Mouse (Mus musculus): ENCODE results near the gene Lrmda. TPM values are rescaled to one million over a fixed set of nuclear protein-coding genes. Genes with fewer than 3 reads are reported as not detected.

Lrmda gene
- polyA plus RNA-seq, 1 experiment from 2014 or later = 0.22 TPM

DNA sequence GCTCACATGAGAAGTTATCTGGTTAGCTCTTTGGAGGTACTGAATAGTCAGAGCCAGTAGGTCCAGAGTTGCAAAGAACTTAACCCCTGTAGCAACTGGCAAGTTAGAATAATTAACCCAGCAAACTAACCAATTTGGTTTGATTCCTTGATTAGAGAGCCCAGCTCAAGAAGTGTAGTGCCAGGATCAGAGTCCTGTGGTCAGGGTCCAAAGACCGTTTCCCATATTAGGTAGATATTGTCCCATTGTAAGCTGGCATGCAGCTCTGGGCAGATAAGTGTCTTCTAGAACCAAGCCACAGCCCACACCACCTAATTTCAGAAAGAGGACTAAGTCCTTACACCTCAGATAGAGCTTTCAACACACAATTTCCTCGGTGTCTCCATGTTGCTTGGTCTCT is 473.8 kb downstream of the Lrmda start:
- Histone ChIP-seq H3K9me3 (no peaks in the 10 kb centered on the region), H3K27me3 (peaks cover 10% of the 10 kb centered on the region; the same call in 1 of the 2 replicates), H3K9ac (no peak overlapping the region), H3K27ac (no peak overlapping the region), H3K36me3 (replicated peaks) (no peaks in the 10 kb centered on the region), H3K4me2 (no peak overlapping the region), H3K4me1 (peaks cover 9% of the 10 kb centered on the region), H3K4me3 (replicated peaks) (no peak overlapping the region)
- ATAC-seq (ENCODE audit: low FRiP score) = no peak
- WGBS = 93% methylated on average over 2 of the region's 2 CpGs

DNA sequence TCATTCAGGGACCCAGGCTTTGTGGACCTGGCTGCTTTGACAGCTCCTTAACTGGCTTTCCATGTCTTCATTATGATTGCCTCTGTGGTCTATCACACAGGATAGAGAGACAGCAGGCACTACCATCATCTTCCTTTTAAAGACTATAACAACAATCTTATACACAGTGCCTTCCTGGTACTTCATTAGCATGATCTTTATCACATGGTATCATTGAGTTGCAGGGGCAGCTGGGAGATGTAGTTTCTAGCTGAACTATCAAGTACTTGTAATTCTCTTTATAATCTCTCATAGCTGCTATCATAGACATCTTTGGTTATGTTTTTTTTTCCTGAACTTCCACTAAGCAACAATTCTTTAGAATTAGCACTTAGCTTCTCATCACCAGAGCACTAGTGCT is 474.8 kb downstream of the Lrmda start:
- H3K4me1 ChIP-seq = peaks cover 9% of the 10 kb centered on the region
- no peaks in the 10 kb centered on the region for H3K36me3 ChIP-seq (replicated peaks)
- no peak overlapping the region for H3K9ac ChIP-seq
- H3K4me2 ChIP-seq = no peak overlapping the region
- H3K9me3 ChIP-seq = no peaks in the 10 kb centered on the region
- ATAC-seq (ENCODE audit: low FRiP score) = no peak; the same call in 1 of the 2 replicates
- no peak overlapping the region for H3K27ac ChIP-seq
- peaks cover 6% of the 10 kb centered on the region; the same call in 1 of the 2 replicates for H3K27me3 ChIP-seq
- H3K4me3 ChIP-seq (replicated peaks) = no peak overlapping the region

DNA sequence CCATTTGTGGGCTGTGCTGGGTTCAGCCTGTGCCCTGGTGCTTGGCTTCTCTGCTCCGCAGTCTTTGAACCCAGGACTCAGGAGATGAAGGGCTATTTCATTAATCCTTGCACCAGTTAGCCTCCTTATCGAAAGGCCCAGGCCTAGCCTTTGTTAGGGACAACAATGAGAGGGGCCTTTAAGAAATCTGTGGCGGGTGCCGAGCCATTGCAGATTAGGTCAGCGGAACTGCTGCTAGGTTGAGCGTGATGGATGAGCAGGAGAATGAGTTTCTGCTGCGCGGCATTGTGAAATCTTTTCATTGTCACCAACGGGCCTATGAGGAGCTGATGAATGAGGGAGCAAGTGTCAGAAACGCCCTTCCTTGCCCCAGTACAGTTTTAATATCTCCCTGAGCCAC is 475.4 kb downstream of the Lrmda start:
- 0 out of 2 replicates have a peak overlapping the region, but pooled peaks have one; percentile 13 for H3K27ac ChIP-seq
- ATAC-seq (ENCODE audit: low FRiP score) = no peak
- H3K27me3 ChIP-seq = peaks cover 6% of the 10 kb centered on the region; the same call in 1 of the 2 replicates
- WGBS = 6% methylated on average over 10 of the region's 10 CpGs
- no peak overlapping the region for H3K9ac ChIP-seq
- H3K4me1 ChIP-seq = peaks cover 9% of the 10 kb centered on the region
- H3K36me3 ChIP-seq (replicated peaks) = no peaks in the 10 kb centered on the region
- H3K4me3 ChIP-seq (replicated peaks) = no peak overlapping the region
- H3K4me2 ChIP-seq = 0 out of 2 replicates have a peak overlapping the region, but pooled peaks have one; percentile 10
- H3K9me3 ChIP-seq = no peaks in the 10 kb centered on the region

DNA sequence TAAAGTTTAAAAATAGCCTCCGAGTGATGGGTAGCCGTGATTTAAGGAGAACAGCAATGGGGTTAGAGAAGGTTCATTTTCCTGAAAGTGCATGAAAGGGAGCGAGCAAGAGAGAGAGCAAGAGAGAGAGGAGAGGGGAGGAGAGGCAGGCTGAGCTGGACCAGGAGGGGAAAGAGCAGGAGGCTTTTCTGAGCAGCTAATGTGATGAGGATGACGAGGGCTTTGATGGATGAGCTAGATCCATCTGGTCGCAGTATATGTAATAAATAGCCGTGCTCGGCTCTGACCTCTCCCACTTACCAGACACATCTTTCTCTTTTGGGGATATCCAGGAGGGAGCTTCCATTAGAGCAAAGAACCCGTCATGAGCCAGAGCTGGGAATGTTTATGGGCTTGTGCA is 475.8 kb downstream of the Lrmda start:
- peaks cover 9% of the 10 kb centered on the region for H3K4me1 ChIP-seq

GRCm38 (mm10) chr14:22497636-22498131 is 478.2 kb downstream of the Lrmda start:
- no peaks in the 10 kb centered on the region for H3K36me3 ChIP-seq (replicated peaks)
- no peak for ATAC-seq (ENCODE audit: low FRiP score)
- no peak overlapping the region for H3K9ac ChIP-seq
- WGBS = 85% methylated on average over 4 of the region's 4 CpGs
- no peaks in the 10 kb centered on the region for H3K9me3 ChIP-seq
- H3K4me2 ChIP-seq = no peak overlapping the region
- H3K27ac ChIP-seq = no peak overlapping the region
- H3K27me3 ChIP-seq = peaks cover 6% of the 10 kb centered on the region; the same call in 1 of the 2 replicates
- peaks cover 9% of the 10 kb centered on the region for H3K4me1 ChIP-seq
- no peak overlapping the region for H3K4me3 ChIP-seq (replicated peaks)

More for the DNA sequence above, 475.8 kb downstream of the Lrmda start:
- no peak overlapping the region for H3K9ac ChIP-seq
- 49% methylated on average over 8 of the region's 8 CpGs for WGBS
- ATAC-seq (ENCODE audit: low FRiP score) = no peak
- H3K36me3 ChIP-seq (replicated peaks) = no peaks in the 10 kb centered on the region
- no peak overlapping the region for H3K4me3 ChIP-seq (replicated peaks)
- no peaks in the 10 kb centered on the region for H3K9me3 ChIP-seq
- peaks cover 6% of the 10 kb centered on the region; the same call in 1 of the 2 replicates for H3K27me3 ChIP-seq
- H3K27ac ChIP-seq = 0 out of 2 replicates have a peak overlapping the region, but pooled peaks have one; percentile 13
- H3K4me2 ChIP-seq = 0 out of 2 replicates have a peak overlapping the region, but pooled peaks have one; percentile 10

GRCm38 (mm10) chr14:22509747-22510530 is 490.4 kb downstream of the Lrmda start:
- Histone ChIP-seq H3K4me1 (peaks cover 8% of the 10 kb centered on the region), H3K9ac (no peak overlapping the region), H3K36me3 (replicated peaks) (no peaks in the 10 kb centered on the region), H3K9me3 (no peaks in the 10 kb centered on the region), H3K4me3 (replicated peaks) (no peak overlapping the region), H3K27me3 (0 out of 2 replicates have a peak, but pooled peaks cover 9% of the 10 kb centered on the region), H3K4me2 (no peak overlapping the region), H3K27ac (no peak overlapping the region)
- WGBS = 75% methylated on average over 6 of the region's 6 CpGs
- no peak for ATAC-seq (ENCODE audit: low FRiP score)

GRCm38 (mm10) chr14:22510531-22510785 is 490.9 kb downstream of the Lrmda start:
- peaks cover 8% of the 10 kb centered on the region for H3K4me1 ChIP-seq
- no peak overlapping the region for H3K4me3 ChIP-seq (replicated peaks)
- H3K27ac ChIP-seq = no peak overlapping the region
- no peak overlapping the region for H3K4me2 ChIP-seq
- no peaks in the 10 kb centered on the region for H3K9me3 ChIP-seq
- no peak overlapping the region for H3K9ac ChIP-seq
- H3K27me3 ChIP-seq = 0 out of 2 replicates have a peak, but pooled peaks cover 9% of the 10 kb centered on the region
- no peak for ATAC-seq (ENCODE audit: low FRiP score)
- H3K36me3 ChIP-seq (replicated peaks) = no peaks in the 10 kb centered on the region

DNA sequence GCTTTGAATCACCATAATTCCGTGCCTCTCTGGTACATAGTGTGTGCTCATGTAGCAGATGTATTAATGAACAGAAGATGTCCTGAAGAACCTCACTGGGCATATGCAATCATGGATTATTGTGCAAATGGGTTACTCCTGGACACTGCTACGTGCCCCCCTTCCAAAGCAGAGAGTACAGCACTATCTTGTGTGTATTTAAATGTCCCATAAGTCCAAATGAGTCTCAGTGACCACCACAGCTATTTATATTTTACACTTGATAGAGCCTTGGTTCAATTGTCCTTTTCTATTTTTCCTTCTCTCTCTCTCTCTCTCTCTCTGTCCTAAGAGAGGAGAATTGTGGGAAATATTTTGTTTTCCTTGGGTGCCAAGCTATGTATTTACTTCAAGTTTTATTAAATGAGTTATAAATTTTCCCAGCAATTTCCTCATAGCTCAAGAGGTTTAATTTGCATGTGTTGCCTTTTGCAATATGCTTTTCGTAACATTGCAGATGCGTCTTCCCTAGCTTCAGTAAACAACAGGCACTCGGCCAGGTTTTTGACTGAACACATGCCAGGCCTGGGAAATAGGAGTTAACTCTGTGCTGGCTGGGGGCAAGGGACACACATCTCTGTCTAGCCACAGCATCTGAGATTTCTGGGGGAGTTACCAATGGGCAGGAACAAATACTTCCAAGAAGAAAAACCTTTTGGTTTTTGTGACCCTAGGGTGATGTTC is 495.0 kb downstream of the Lrmda start:
- no peak overlapping the region for H3K27ac ChIP-seq
- H3K9me3 ChIP-seq = no peaks in the 10 kb centered on the region; the same call in 1 of the 2 replicates
- H3K36me3 ChIP-seq (replicated peaks) = no peaks in the 10 kb centered on the region
- no peak for ATAC-seq (ENCODE audit: low FRiP score)
- no peak overlapping the region for H3K4me3 ChIP-seq (replicated peaks)
- 0 out of 2 replicates have a peak, but pooled peaks cover 2% of the 10 kb centered on the region for H3K27me3 ChIP-seq
- H3K4me2 ChIP-seq = no peak overlapping the region
- 73% methylated on average over 5 of the region's 5 CpGs for whole genome bisulfite sequencing
- H3K4me1 ChIP-seq = no peaks in the 10 kb centered on the region
- no peak overlapping the region for H3K9ac ChIP-seq

DNA sequence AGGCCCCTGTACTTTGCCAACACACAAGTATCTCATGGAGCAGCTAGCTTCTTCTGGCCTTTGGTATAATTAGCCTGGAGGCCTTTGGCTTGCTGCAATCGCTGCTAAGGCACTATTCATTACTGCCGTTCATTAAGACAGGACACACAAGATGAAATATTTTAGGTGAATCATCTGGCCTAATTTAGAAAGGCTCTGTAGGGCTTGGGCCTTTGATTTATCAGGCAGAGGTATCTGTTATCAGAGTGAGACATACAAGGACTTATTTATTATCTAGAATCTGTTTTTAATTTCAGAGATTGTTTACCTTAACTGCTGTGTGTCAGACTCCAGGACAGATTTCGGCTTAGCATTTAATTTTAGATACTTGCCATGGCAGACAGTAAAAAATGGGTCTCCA is 511.2 kb downstream of the Lrmda start:
- no peak for ATAC-seq (ENCODE audit: low FRiP score)
- Histone ChIP-seq H3K4me3 (replicated peaks) (no peak overlapping the region), H3K9me3 (no peaks in the 10 kb centered on the region), H3K9ac (no peak overlapping the region), H3K27ac (no peak overlapping the region), H3K4me2 (no peak overlapping the region), H3K4me1 (no peaks in the 10 kb centered on the region), H3K36me3 (replicated peaks) (no peaks in the 10 kb centered on the region), H3K27me3 (no peaks in the 10 kb centered on the region)
- WGBS = 77% methylated on average over 3 of the region's 3 CpGs

DNA sequence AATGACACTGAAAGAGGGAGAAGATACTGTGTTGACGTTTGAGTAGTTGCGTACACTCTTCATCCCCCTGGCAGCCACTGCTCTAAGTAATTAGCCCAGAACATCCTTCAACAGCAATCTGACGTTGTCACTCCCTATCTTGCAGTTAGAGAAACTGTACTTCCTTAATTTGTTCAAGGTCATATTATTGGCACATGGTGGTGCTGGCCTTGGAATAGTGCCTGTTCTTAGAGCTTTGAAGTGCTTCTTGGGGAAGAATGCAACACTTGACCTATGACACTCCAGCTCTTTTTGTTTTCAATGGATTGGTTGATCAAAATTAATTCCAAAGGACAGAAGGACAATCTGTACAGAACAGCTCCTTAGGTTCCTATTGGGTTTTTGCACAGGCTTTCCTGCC is 514.0 kb downstream of the Lrmda start:
- Histone ChIP-seq H3K4me2 (no peak overlapping the region), H3K9ac (no peak overlapping the region), H3K27ac (no peak overlapping the region), H3K9me3 (no peaks in the 10 kb centered on the region), H3K27me3 (no peaks in the 10 kb centered on the region), H3K36me3 (replicated peaks) (no peaks in the 10 kb centered on the region), H3K4me1 (no peaks in the 10 kb centered on the region), H3K4me3 (replicated peaks) (no peak overlapping the region)
- no peak for ATAC-seq (ENCODE audit: low FRiP score)
- 81% methylated on average over 3 of the region's 3 CpGs for WGBS

DNA sequence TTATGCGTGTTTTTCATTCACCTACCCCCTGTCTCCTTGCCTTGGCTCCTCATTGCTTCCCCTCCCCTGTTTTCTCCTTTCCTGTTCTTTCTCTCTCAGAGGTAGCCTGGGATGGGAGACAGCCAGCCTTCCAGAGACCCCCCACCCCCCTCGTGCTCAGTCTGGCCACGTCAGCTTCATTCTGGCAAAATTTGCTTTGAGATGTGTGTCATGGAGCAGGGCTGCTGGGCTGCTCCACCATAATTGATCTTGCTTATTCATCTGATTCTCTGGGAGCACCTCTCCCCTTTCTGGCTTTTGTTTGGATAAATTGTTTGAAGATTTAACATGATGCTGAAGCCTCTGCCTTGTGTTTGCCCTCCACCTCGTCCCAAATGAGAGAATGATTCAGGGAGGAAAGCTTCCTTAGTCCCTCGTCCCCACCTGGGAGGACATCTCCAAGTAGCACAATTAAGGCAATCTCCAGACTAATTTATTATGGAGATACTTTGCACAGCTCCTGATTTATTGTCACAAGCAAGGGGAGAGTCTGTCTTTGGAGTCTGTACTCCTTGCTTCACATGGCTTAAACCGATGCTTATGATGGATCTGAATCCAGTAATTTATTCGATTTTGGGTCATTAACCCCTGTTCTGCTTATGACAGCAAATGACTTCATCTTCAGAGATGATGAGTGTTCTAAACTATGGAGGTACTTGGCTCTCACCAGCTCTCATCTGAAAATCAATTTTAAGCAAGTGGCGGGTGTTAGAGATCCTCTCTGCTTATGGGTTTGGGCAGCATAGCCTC is 526.6 kb downstream of the Lrmda start:
- Histone ChIP-seq H3K27ac (peak overlapping the region; percentile 6; the same call in 1 of the 2 replicates), H3K27me3 (peaks cover 31% of the 10 kb centered on the region), H3K4me1 (peaks cover 28% of the 10 kb centered on the region), H3K9me3 (no peaks in the 10 kb centered on the region), H3K4me3 (replicated peaks) (no peak overlapping the region), H3K9ac (no peak overlapping the region), H3K4me2 (no peak overlapping the region), H3K36me3 (replicated peaks) (no peaks in the 10 kb centered on the region)
- 0 out of 2 replicates have a peak, but pooled peaks have one; percentile 39 for ATAC-seq (ENCODE audit: low FRiP score)
- 37% methylated on average over 8 of the region's 8 CpGs for WGBS

- no peak overlapping the region for H3K27ac ChIP-seq
- 16% methylated on average over 4 of the region's 4 CpGs for WGBS
- ATAC-seq (ENCODE audit: low FRiP score) = peak; percentile 60; the same call in 1 of the 2 replicates
These were observed 527.1 kb downstream of the Lrmda start for GRCm38 (mm10) chr14:22546676-22546984.

More at GRCm38 (mm10) chr14:22546676-22546984, 527.1 kb downstream of the Lrmda start:
- no peaks in the 10 kb centered on the region for H3K9me3 ChIP-seq
- H3K27me3 ChIP-seq = peaks cover 34% of the 10 kb centered on the region
- H3K4me2 ChIP-seq = no peak overlapping the region
- peaks cover 28% of the 10 kb centered on the region for H3K4me1 ChIP-seq
- no peaks in the 10 kb centered on the region for H3K36me3 ChIP-seq (replicated peaks)
- no peak overlapping the region for H3K4me3 ChIP-seq (replicated peaks)
- H3K9ac ChIP-seq = no peak overlapping the region
